Mouse (Mus musculus) stomach, embryonic 15.5 days (tissue): ENCODE results near the gene Cry2. TPM values are rescaled to one million over a fixed set of nuclear protein-coding genes. Genes with fewer than 3 reads are reported as not detected.
A peak's percentile ranks its signal among the peaks of the same experiment; 100 is the strongest.

Experiments
- ATAC-seq: fragments of 200-750 bp; cut with Nextera tagmentation; 2 replicates; pipeline ENCODE4 v1.8.0; 2017; ENCODE audit warnings: low read depth, moderate number of reproducible peaks, moderate TSS enrichment; ENCODE audit not compliant: insufficient read depth, low FRiP score
- H3K27ac ChIP-seq: fragments of 300-500 bp; sonication (generic); 2 replicates; pipeline ENCODE4 v1.5.1; 2015; ENCODE audit warnings: mild to moderate bottlenecking, inconsistent platforms
- H3K27me3 ChIP-seq: fragments of 300-500 bp; sonication (generic); replicated peaks from 2 replicates; pipeline ENCODE4 v1.6.1; 2015; ENCODE audit warnings: inconsistent platforms
- H3K36me3 ChIP-seq: fragments of 300-500 bp; sonication (generic); 2 replicates; pipeline ENCODE4 v1.6.1; 2015; ENCODE audit warnings: inconsistent platforms
- H3K4me1 ChIP-seq: fragments of 300-500 bp; sonication (generic); 2 replicates; pipeline ENCODE4 v1.6.1; 2015; ENCODE audit warnings: inconsistent platforms
- H3K4me2 ChIP-seq: fragments of 300-500 bp; sonication (generic); 2 replicates; pipeline ENCODE4 v1.6.1; 2015; ENCODE audit warnings: mild to moderate bottlenecking, inconsistent platforms
- H3K4me3 ChIP-seq: fragments of 300-500 bp; sonication (generic); replicated peaks from 2 replicates; pipeline ENCODE4 v1.5.1; 2015; ENCODE audit warnings: inconsistent platforms
- H3K9ac ChIP-seq: fragments of 300-500 bp; sonication (generic); 2 replicates; pipeline ENCODE4 v1.6.1; 2015; ENCODE audit warnings: inconsistent platforms
- H3K9me3 ChIP-seq: fragments of 300-500 bp; sonication (generic); 2 replicates; pipeline ENCODE4 v1.6.1; 2016; ENCODE audit warnings: inconsistent platforms
- WGBS: fragments of 180-500 bp; shearing (Covaris S2); methylation state at CpG from one replicate; pipeline ENCODE4 v1.1.7; 2015; 5-methylcytosine and 5-hydroxymethylcytosine counted together
- polyA plus RNA-seq: library from polyadenylated mRNA; unstranded; fragments of >200 nt; fragmentation: Nextera tagmentation; extraction: Ambion mirVana; gene quantifications from 2 replicates; pipeline ENCODE4 v1.2.1, GENCODE M21; 2015

Gene Cry2
- polyA plus RNA-seq, 1 experiment from 2014 or later, result 19.2 TPM

GRCm38 (mm10) chr2:92430089-92430488, 3.8 kb downstream of the Cry2 start:
- no peaks in the 10 kb centered on the region for H3K9me3 ChIP-seq
- ATAC-seq, result no peak
- H3K27me3 ChIP-seq, result no peaks in the 10 kb centered on the region
- 72% methylated on average over 2 of the region's 2 CpGs for WGBS
- no peak overlapping the region for H3K9ac ChIP-seq
- H3K27ac ChIP-seq, result no peak overlapping the region
- H3K4me2 ChIP-seq, result no peak overlapping the region
- peaks cover 64% of the 10 kb centered on the region for H3K4me1 ChIP-seq
- H3K36me3 ChIP-seq, result no peaks in the 10 kb centered on the region
- no peak overlapping the region for H3K4me3 ChIP-seq

GRCm38 (mm10) chr2:92427882-92428281, 6.0 kb downstream of the Cry2 start:
- Histone ChIP-seq H3K9ac (no peak overlapping the region), H3K27me3 (no peaks in the 10 kb centered on the region), H3K9me3 (no peaks in the 10 kb centered on the region), H3K4me2 (no peak overlapping the region), H3K4me1 (peaks cover 72% of the 10 kb centered on the region), H3K4me3 (no peak overlapping the region), H3K27ac (peak overlapping the region; percentile 81), H3K36me3 (0 out of 2 replicates have a peak, but pooled peaks cover 7% of the 10 kb centered on the region)
- peak; percentile 82 for ATAC-seq
- 42% methylated on average over 6 of the region's 6 CpGs for WGBS

- H3K4me2 ChIP-seq, result no peak overlapping the region
- H3K9ac ChIP-seq, result no peak overlapping the region
- H3K27me3 ChIP-seq, result no peaks in the 10 kb centered on the region
- peaks cover 58% of the 10 kb centered on the region for H3K4me1 ChIP-seq
- peak overlapping the region; percentile 81 for H3K27ac ChIP-seq
- 65% methylated on average over 3 of the region's 3 CpGs for WGBS
- H3K4me3 ChIP-seq, result no peak overlapping the region
- H3K9me3 ChIP-seq, result no peaks in the 10 kb centered on the region
- H3K36me3 ChIP-seq, result peaks cover 17% of the 10 kb centered on the region; the same call in 1 of the 2 replicates
- no peak for ATAC-seq
Observed at GRCm38 (mm10) chr2:92426426-92426825, 7.4 kb downstream of the Cry2 start.

DNA sequence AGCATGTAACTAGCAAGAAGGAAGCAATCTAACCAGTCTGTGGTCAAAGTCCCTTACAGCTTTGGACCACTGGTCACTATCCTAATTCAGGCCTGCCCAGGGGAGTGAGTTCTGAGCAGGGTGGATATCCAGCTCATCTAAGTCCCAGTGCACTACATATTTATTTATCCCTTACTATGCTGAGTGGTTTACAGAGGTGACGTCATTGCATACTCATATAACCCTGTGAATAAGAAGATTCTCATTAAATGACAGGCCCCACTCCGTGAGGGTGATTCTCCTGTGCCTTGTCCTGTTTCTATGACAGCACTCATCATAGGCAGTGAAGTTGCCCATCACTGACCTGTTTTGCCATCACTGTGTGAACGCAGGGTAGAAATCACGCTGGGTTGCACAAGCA, 8.5 kb downstream of the Cry2 start:
- ATAC-seq, result no peak
- Histone ChIP-seq H3K9me3 (no peaks in the 10 kb centered on the region), H3K4me2 (no peak overlapping the region), H3K36me3 (peaks cover 22% of the 10 kb centered on the region; the same call in 1 of the 2 replicates), H3K4me1 (peaks cover 50% of the 10 kb centered on the region), H3K27me3 (no peaks in the 10 kb centered on the region), H3K27ac (peak overlapping the region; percentile 70), H3K4me3 (no peak overlapping the region), H3K9ac (no peak overlapping the region)
- WGBS, result 69% methylated on average over 4 of the region's 4 CpGs

- ATAC-seq, result peak; percentile 58; the same call in 1 of the 2 replicates
- peaks cover 47% of the 10 kb centered on the region for H3K4me1 ChIP-seq
- H3K4me2 ChIP-seq, result no peak overlapping the region
- peaks cover 26% of the 10 kb centered on the region; the same call in 1 of the 2 replicates for H3K36me3 ChIP-seq
- H3K9me3 ChIP-seq, result no peaks in the 10 kb centered on the region
- peak overlapping the region; percentile 70 for H3K27ac ChIP-seq
- H3K9ac ChIP-seq, result no peak overlapping the region
- H3K4me3 ChIP-seq, result no peak overlapping the region
- 67% methylated on average over 9 of the region's 9 CpGs for WGBS
- H3K27me3 ChIP-seq, result no peaks in the 10 kb centered on the region
Observed at GRCm38 (mm10) chr2:92424462-92425308, 9.2 kb downstream of the Cry2 start.

GRCm38 (mm10) chr2:92423702-92424461, 10.0 kb downstream of the Cry2 start:
- Histone ChIP-seq H3K9ac (no peak overlapping the region), H3K36me3 (peaks cover 28% of the 10 kb centered on the region; the same call in 1 of the 2 replicates), H3K9me3 (no peaks in the 10 kb centered on the region), H3K4me3 (no peak overlapping the region), H3K4me2 (no peak overlapping the region), H3K27me3 (no peaks in the 10 kb centered on the region), H3K27ac (peak overlapping the region; percentile 70), H3K4me1 (peaks cover 45% of the 10 kb centered on the region)
- 73% methylated on average over 9 of the region's 9 CpGs for WGBS
- peak; percentile 37; the same call in 1 of the 2 replicates for ATAC-seq

DNA sequence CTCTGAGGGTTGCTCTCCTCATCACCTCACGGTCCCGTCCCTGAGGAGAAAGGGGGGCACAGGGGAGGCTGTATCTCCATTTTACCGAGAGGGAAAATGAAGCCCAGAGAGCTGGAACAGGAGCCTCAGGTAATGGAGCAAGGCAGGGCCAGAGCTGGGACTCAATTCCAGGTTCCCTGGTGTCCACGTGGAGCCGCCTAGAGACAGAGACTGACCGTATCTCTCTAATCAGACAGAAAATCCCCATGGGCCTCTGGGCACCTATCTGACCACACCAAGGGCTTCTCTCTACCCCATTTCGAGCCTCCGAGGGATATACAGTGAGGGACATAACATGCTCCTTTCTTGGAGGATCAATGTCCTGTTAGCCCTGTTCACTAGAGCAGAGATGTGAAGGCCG, 10.7 kb downstream of the Cry2 start:
- H3K27ac ChIP-seq, result 0 out of 2 replicates have a peak overlapping the region, but pooled peaks have one; percentile 70
- H3K4me1 ChIP-seq, result peaks cover 43% of the 10 kb centered on the region
- H3K9me3 ChIP-seq, result no peaks in the 10 kb centered on the region
- no peak overlapping the region for H3K4me2 ChIP-seq
- no peak overlapping the region for H3K9ac ChIP-seq
- ATAC-seq, result no peak
- no peaks in the 10 kb centered on the region for H3K27me3 ChIP-seq
- WGBS, result 93% methylated on average over 9 of the region's 9 CpGs
- peaks cover 34% of the 10 kb centered on the region for H3K36me3 ChIP-seq
- no peak overlapping the region for H3K4me3 ChIP-seq

DNA sequence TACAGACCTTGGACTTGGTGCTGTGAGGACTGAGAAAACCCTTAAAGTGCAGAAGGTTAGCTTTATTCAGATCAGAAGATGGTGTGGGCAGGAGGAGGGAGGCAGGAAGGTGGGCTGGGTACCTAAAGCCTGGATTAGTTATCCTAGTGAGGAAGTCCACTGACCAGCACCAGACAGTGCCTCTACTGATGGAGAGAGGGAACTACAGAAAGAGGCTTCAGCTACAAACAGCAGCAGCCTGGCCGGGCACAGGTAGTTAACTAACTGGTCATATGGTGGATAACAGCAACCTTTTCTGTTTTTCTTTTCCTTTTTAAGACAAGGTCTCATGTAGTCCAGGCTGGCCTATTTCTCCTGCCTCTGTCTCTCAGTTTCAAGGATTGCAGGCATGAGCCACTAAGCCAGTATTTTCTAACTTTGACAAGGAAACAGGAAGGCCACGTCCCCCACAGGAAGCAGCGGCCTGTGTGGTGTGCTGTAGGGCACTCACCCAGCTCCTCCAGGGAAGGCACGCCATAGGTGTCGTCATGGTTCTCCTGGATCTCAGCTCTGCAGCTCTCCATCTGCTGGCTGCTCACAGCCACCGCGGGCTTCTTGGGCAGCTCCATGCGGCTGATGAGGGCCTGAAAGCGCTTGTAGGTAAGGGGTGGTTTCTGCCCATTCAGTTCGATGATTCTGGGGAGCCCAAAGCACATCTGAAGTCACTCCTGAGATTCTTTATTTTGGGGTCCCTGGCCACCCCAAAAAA, 11.3 kb downstream of the Cry2 start:
- Histone ChIP-seq H3K4me1 (peaks cover 38% of the 10 kb centered on the region), H3K9me3 (no peaks in the 10 kb centered on the region), H3K4me3 (no peak overlapping the region), H3K27me3 (no peaks in the 10 kb centered on the region), H3K36me3 (peaks cover 37% of the 10 kb centered on the region), H3K27ac (no peak overlapping the region), H3K4me2 (no peak overlapping the region), H3K9ac (no peak overlapping the region)
- 70% methylated on average over 10 of the region's 10 CpGs for WGBS
- ATAC-seq, result no peak

DNA sequence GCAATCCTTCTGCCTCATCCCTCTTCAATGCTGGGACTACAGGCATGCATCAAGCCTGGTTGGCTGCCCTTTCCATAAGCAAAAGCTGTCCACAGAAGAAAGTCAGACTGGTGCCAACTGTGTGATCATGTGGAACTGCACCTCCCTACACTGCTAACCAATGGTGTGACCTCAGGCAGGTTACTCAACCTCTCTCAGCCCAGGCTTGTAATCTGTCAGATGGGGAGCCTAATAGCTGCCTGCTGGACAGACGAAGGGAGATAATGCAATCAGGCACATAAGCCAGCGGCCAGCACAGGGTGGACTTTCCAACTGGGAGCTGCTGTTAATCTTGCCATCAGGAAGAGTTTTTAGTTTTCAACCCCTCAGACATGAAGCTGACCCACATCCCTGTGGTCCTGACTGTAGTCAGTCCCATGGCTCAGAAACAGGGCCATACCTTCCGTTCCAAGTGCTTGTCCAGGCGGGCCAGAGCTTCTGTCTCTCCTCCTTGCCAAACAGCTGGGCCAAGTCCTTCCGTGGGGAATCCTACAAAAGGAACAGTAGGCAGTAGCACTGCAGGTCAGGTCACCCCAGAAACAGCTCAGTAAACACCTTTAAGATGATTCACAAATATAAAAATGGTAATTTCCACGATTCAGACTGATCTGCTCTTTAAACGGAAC, 12.0 kb downstream of the Cry2 start:
- no peak overlapping the region for H3K27ac ChIP-seq
- no peak overlapping the region for H3K9ac ChIP-seq
- H3K27me3 ChIP-seq, result no peaks in the 10 kb centered on the region
- H3K4me1 ChIP-seq, result peaks cover 33% of the 10 kb centered on the region
- H3K9me3 ChIP-seq, result no peaks in the 10 kb centered on the region
- peaks cover 37% of the 10 kb centered on the region for H3K36me3 ChIP-seq
- H3K4me2 ChIP-seq, result no peak overlapping the region
- no peak for ATAC-seq
- no peak overlapping the region for H3K4me3 ChIP-seq
- WGBS, result 90% methylated on average over 7 of the region's 7 CpGs

GRCm38 (mm10) chr2:92411705-92412104, 22.1 kb downstream of the Cry2 start:
- Histone ChIP-seq H3K27ac (no peak overlapping the region), H3K4me1 (no peaks in the 10 kb centered on the region), H3K4me2 (no peak overlapping the region), H3K9me3 (no peaks in the 10 kb centered on the region), H3K27me3 (no peaks in the 10 kb centered on the region), H3K4me3 (no peak overlapping the region), H3K9ac (no peak overlapping the region), H3K36me3 (peaks cover 74% of the 10 kb centered on the region)
- WGBS, result 89% methylated on average over 10 of the region's 10 CpGs
- ATAC-seq, result no peak

DNA sequence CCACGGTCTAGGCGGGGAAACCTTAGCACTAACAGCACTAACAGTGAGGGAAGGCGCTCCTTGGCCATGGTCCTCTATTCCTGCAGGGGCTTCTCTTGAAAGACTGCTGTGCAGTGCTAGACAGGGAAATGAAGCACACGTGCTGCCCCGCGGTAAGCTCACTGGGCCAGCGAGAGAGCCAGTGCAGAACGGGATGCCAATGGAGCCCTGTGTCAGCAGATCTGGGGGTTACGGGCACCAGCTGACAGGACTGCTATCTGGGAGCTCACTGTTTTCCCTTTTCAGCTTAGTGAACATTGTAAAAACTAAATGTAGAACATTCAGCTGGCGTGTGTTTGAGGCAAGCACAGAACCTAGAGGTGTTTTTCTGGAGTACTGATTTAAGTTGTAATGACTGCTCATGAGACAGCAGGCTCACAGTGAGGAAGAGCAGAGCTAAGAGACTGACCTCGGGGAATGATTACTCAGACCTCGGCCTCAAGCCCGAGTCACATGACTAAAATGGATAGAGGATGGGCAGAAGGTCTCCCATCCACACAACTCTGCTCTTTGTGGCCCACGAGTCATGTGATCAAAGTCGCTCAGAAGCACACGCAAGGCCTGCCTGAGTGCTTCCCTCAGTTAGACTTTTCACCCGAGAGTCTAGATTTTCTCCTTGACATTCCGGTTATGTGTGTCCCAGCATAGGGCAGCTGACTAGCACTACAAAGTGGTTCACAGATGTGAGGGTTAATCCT, 25.4 kb downstream of the Cry2 start:
- H3K36me3 ChIP-seq, result peaks cover 62% of the 10 kb centered on the region
- no peaks in the 10 kb centered on the region for H3K27me3 ChIP-seq
- H3K27ac ChIP-seq, result no peak overlapping the region
- H3K4me1 ChIP-seq, result no peaks in the 10 kb centered on the region
- H3K9ac ChIP-seq, result no peak overlapping the region
- 87% methylated on average over 18 of the region's 18 CpGs for WGBS
- no peak overlapping the region for H3K4me3 ChIP-seq
- no peak for ATAC-seq
- H3K4me2 ChIP-seq, result no peak overlapping the region
- no peaks in the 10 kb centered on the region for H3K9me3 ChIP-seq
